Mouse (Mus musculus): Measurements from ENCODE around the gene Gm20388. TPM values are rescaled to one million over a fixed set of nuclear protein-coding genes. Genes with fewer than 3 reads are reported as not detected.

The Gm20388 gene
- polyA plus RNA-seq, 2 experiments = 8.5 TPM; not detected in 1

GRCm38 (mm10) chr8:121082218-121083092 is 1171.8 kb downstream of the Gm20388 start:
- H3K36me3 ChIP-seq (replicated peaks; ENCODE audit: control insufficient read depth, insufficient read depth, low read depth) = no peaks in the 10 kb centered on the region

GRCm38 (mm10) chr8:121083093-121083935 is 1172.7 kb downstream of the Gm20388 start:
- H3K36me3 ChIP-seq (replicated peaks; ENCODE audit: control insufficient read depth, insufficient read depth, low read depth) = no peaks in the 10 kb centered on the region
- H3K4me1 ChIP-seq (replicated peaks; ENCODE audit: control insufficient read depth in 2 of 2, insufficient read depth in 2 of 2, low read length in 1 of 2) = no peaks in the 10 kb centered on the region
- WGBS (ENCODE audit: insufficient replicate concordance) = under 1% methylated on average over 89 of the region's 89 CpGs
- no peak overlapping the region for H3K27ac ChIP-seq
- DNase-seq (ENCODE audit: low read depth in 3 of 3, low spot score in 3 of 3) (no peak), ATAC-seq (ENCODE audit: insufficient read depth) (peak; percentile 45; the same call in 1 of the 2 replicates)
- H3K27me3 ChIP-seq (ENCODE audit: control insufficient read depth, insufficient read depth, low read length) = peaks cover 99% of the 10 kb centered on the region
- H3K4me3 ChIP-seq (ENCODE audit: insufficient read depth in 1 of 2, low read depth in 2 of 2, low read length in 2 of 2) = peak overlapping the region; percentile 33 to 34
- no peak for TF ChIP-seq EP300 (IDR thresholded peaks at IDR 0.05; ENCODE audit: low read depth)
- no peak for TF ChIP-seq CTCF (IDR thresholded peaks at IDR 0.05; ENCODE audit: low read depth)
- no peak overlapping the region for H3K9ac ChIP-seq (replicated peaks)
- no peaks in the 10 kb centered on the region for H3K9me3 ChIP-seq (ENCODE audit: control insufficient read depth, low read length)
- H3K4me2 ChIP-seq (ENCODE audit: low read depth) = peak overlapping the region; percentile 51

More at GRCm38 (mm10) chr8:121082218-121083092, 1171.8 kb downstream of the Gm20388 start:
- peaks cover 99% of the 10 kb centered on the region for H3K27me3 ChIP-seq (ENCODE audit: control insufficient read depth, insufficient read depth, low read length)
- no peak for DNase-seq (ENCODE audit: low read depth in 3 of 3, low spot score in 3 of 3)
- peak overlapping the region; percentile 51 for H3K4me2 ChIP-seq (ENCODE audit: low read depth)
- no peaks in the 10 kb centered on the region for H3K9me3 ChIP-seq (ENCODE audit: control insufficient read depth, low read length)
- H3K9ac ChIP-seq (replicated peaks) = no peak overlapping the region
- no peak for TF ChIP-seq EP300 (IDR thresholded peaks at IDR 0.05; ENCODE audit: low read depth)
- TF ChIP-seq CTCF (IDR thresholded peaks at IDR 0.05; ENCODE audit: low read depth) = no peak
- WGBS (ENCODE audit: insufficient replicate concordance) = 2% methylated on average over 57 of the region's 57 CpGs
- peak overlapping the region; percentile 1 to 34; a peak in 3 of 4 replicates for H3K4me3 ChIP-seq (ENCODE audit: insufficient read depth in 1 of 2, low read depth in 2 of 2, low read length in 2 of 2)
- no peak overlapping the region for H3K27ac ChIP-seq
- no peaks in the 10 kb centered on the region for H3K4me1 ChIP-seq (replicated peaks; ENCODE audit: control insufficient read depth in 2 of 2, insufficient read depth in 2 of 2, low read length in 1 of 2)
- ATAC-seq (ENCODE audit: insufficient read depth) = no peak

GRCm38 (mm10) chr8:121083936-121084209 is 1173.2 kb downstream of the Gm20388 start:
- H3K36me3 ChIP-seq (replicated peaks; ENCODE audit: control insufficient read depth, insufficient read depth, low read depth) = no peaks in the 10 kb centered on the region
- H3K27me3 ChIP-seq (ENCODE audit: control insufficient read depth, insufficient read depth, low read length) = peaks cover 100% of the 10 kb centered on the region
- ATAC-seq (ENCODE audit: insufficient read depth) (no peak), DNase-seq (ENCODE audit: low read depth in 3 of 3, low spot score in 3 of 3) (no peak)
- TF ChIP-seq EP300 (IDR thresholded peaks at IDR 0.05; ENCODE audit: low read depth) = no peak
- no peaks in the 10 kb centered on the region for H3K4me1 ChIP-seq (replicated peaks; ENCODE audit: control insufficient read depth in 2 of 2, insufficient read depth in 2 of 2, low read length in 1 of 2)
- no peaks in the 10 kb centered on the region for H3K9me3 ChIP-seq (ENCODE audit: control insufficient read depth, low read length)
- H3K27ac ChIP-seq = no peak overlapping the region
- H3K4me3 ChIP-seq (ENCODE audit: insufficient read depth in 1 of 2, low read depth in 2 of 2, low read length in 2 of 2) = peak overlapping the region; percentile 33 to 34; a peak in 3 of 4 replicates
- H3K9ac ChIP-seq (replicated peaks) = no peak overlapping the region
- under 1% methylated on average over 17 of the region's 27 CpGs for WGBS (ENCODE audit: insufficient replicate concordance)
- H3K4me2 ChIP-seq (ENCODE audit: low read depth) = peak overlapping the region; percentile 51

- H3K4me3 ChIP-seq (ENCODE audit: insufficient read depth in 1 of 2, low read depth in 2 of 2, low read length in 2 of 2) = peak within 1 kb of the TSS; percentile 33 to 34
- H3K27ac ChIP-seq = no peak within 1 kb of the TSS
- peaks cover 100% of the 10 kb centered on the region for H3K27me3 ChIP-seq (ENCODE audit: control insufficient read depth, insufficient read depth, low read length)
- no peaks in the 10 kb centered on the region for H3K36me3 ChIP-seq (replicated peaks; ENCODE audit: control insufficient read depth, insufficient read depth, low read depth)
- H3K4me2 ChIP-seq (ENCODE audit: low read depth) = peak within 1 kb of the TSS; percentile 51
- H3K9me3 ChIP-seq (ENCODE audit: control insufficient read depth, low read length) = no peaks in the 10 kb centered on the region
- DNase-seq (ENCODE audit: low read depth in 3 of 3, low spot score in 3 of 3) (no peak), ATAC-seq (ENCODE audit: insufficient read depth) (no peak)
- WGBS (ENCODE audit: insufficient replicate concordance) = 1% methylated on average over 61 of the region's 83 CpGs
- H3K4me1 ChIP-seq (replicated peaks; ENCODE audit: control insufficient read depth in 2 of 2, insufficient read depth in 2 of 2, low read length in 1 of 2) = no peaks in the 10 kb centered on the region
- TF ChIP-seq CTCF (IDR thresholded peaks at IDR 0.05; ENCODE audit: low read depth) = no peak
- no peak for TF ChIP-seq EP300 (IDR thresholded peaks at IDR 0.05; ENCODE audit: low read depth)
- H3K9ac ChIP-seq (replicated peaks) = no peak within 1 kb of the TSS
Measured at GRCm38 (mm10) chr8:121084210-121084951, 1173.7 kb downstream of the Gm20388 start, which contains the start of gene Foxf1. Gene Foxf1 (plus strand): TSS chr8:121084386.

Data from liver, embryonic 14.5 days (tissue).